Mouse (Mus musculus): Measurements from ENCODE around the gene Slc22a27. TPM values are rescaled to one million over a fixed set of nuclear protein-coding genes. Genes with fewer than 3 reads are reported as not detected.
"Not testable (repeated sequence)": the region's sequence is repeated elsewhere in the genome, so short reads cannot be mapped to it uniquely, and the experiment has no call there.

Gene Slc22a27
- total RNA-seq (2014; rRNA removed; ENCODE audit: low replicate concordance) (not detected in 2 replicates), polyA plus RNA-seq (2015; fragmentation: Nextera tagmentation; extraction: Ambion mirVana) (not detected in 2 replicates)

DNA sequence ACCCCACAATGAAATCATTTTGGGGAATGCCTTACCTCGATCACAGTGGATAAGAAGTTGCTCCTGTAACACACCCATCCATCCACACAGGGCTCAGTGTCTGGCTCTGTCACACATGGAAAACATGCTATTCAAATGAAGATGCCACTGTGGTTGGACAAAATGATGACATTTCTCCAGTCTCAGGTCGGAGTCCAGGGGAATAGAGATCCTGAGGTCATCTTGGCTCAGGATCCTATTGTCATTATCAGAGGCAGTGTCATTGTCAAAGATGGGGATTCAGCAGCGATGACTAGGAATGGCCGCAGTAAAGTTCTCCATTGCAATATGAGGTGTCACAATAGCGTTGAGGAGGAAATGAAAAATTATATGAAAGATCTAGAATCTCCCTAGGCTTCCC is at the start of gene Slc22a27:
Slc22a27 (minus strand) TSS at position 101 of the 400 bp plus-strand sequence.
- H3K9ac ChIP-seq (replicated peaks; ENCODE audit: low read depth, low read length); H3K36me3 ChIP-seq (replicated peaks; ENCODE audit: control insufficient read depth, insufficient read depth, low read length); DNase-seq (ENCODE audit: low spot score); H3K4me1 ChIP-seq (ENCODE audit: control insufficient read depth, insufficient read depth); H3K27ac ChIP-seq (ENCODE audit: low read depth); H3K9me3 ChIP-seq (replicated peaks; ENCODE audit: control insufficient read depth, low read length); H3K4me2 ChIP-seq (ENCODE audit: low read depth, low read length); H3K4me3 ChIP-seq (ENCODE audit: low read depth, low read length); H3K27me3 ChIP-seq (ENCODE audit: control insufficient read depth, insufficient read depth, low read length); ATAC-seq (ENCODE audit: insufficient read depth, low read depth): not testable (repeated sequence)
- 51% methylated on average over 5 of the region's 5 CpGs for WGBS

- not testable (repeated sequence) for H3K4me2 ChIP-seq (ENCODE audit: low read depth, low read length); H3K27ac ChIP-seq (ENCODE audit: low read depth); H3K36me3 ChIP-seq (replicated peaks; ENCODE audit: control insufficient read depth, insufficient read depth, low read length); DNase-seq (ENCODE audit: low spot score); H3K9me3 ChIP-seq (replicated peaks; ENCODE audit: control insufficient read depth, low read length); ATAC-seq (ENCODE audit: insufficient read depth, low read depth); H3K4me3 ChIP-seq (ENCODE audit: low read depth, low read length); H3K27me3 ChIP-seq (ENCODE audit: control insufficient read depth, insufficient read depth, low read length); H3K9ac ChIP-seq (replicated peaks; ENCODE audit: low read depth, low read length); H3K4me1 ChIP-seq (ENCODE audit: control insufficient read depth, insufficient read depth)
- 82% methylated on average over 9 of the region's 9 CpGs for WGBS
These were observed 45.8 kb upstream of the Slc22a27 start for GRCm38 (mm10) chr19:8011596-8011995.

- DNase-seq (ENCODE audit: low spot score); H3K4me1 ChIP-seq (ENCODE audit: control insufficient read depth, insufficient read depth); ATAC-seq (ENCODE audit: insufficient read depth, low read depth); H3K4me3 ChIP-seq (ENCODE audit: low read depth, low read length); H3K27ac ChIP-seq (ENCODE audit: low read depth); H3K9me3 ChIP-seq (replicated peaks; ENCODE audit: control insufficient read depth, low read length); H3K36me3 ChIP-seq (replicated peaks; ENCODE audit: control insufficient read depth, insufficient read depth, low read length); H3K4me2 ChIP-seq (ENCODE audit: low read depth, low read length); H3K9ac ChIP-seq (replicated peaks; ENCODE audit: low read depth, low read length); H3K27me3 ChIP-seq (ENCODE audit: control insufficient read depth, insufficient read depth, low read length): not testable (repeated sequence)
- 79% methylated on average over 6 of the region's 6 CpGs for WGBS
These were observed 43.3 kb upstream of the Slc22a27 start for GRCm38 (mm10) chr19:8009086-8009485.

- Histone ChIP-seq H3K9ac (replicated peaks; ENCODE audit: low read depth, low read length) (no peak overlapping the region), H3K4me3 (ENCODE audit: low read depth, low read length) (no peak overlapping the region), H3K27me3 (ENCODE audit: control insufficient read depth, insufficient read depth, low read length) (no peaks in the 10 kb centered on the region), H3K36me3 (replicated peaks; ENCODE audit: control insufficient read depth, insufficient read depth, low read length) (no peaks in the 10 kb centered on the region), H3K4me1 (ENCODE audit: control insufficient read depth, insufficient read depth) (no peaks in the 10 kb centered on the region), H3K4me2 (ENCODE audit: low read depth, low read length) (no peak overlapping the region), H3K27ac (ENCODE audit: low read depth) (no peak overlapping the region), H3K9me3 (replicated peaks; ENCODE audit: control insufficient read depth, low read length) (no peaks in the 10 kb centered on the region)
- ATAC-seq (ENCODE audit: insufficient read depth, low read depth) (no peak), DNase-seq (ENCODE audit: low spot score) (no peak)
- 69% methylated on average over 2 of the region's 2 CpGs for WGBS
- TF ChIP-seq CTCF (IDR thresholded peaks at IDR 0.05; ENCODE audit: low read depth) (no peak), EP300 (IDR thresholded peaks at IDR 0.05; ENCODE audit: low read depth) (no peak)
These were observed 2.9 kb upstream of the Slc22a27 start for GRCm38 (mm10) chr19:7968703-7969102.

GRCm38 (mm10) chr19:7966550-7966949 is 723 bp upstream of the Slc22a27 start:
- not testable (repeated sequence) for H3K4me2 ChIP-seq (ENCODE audit: low read depth, low read length); H3K4me3 ChIP-seq (ENCODE audit: low read depth, low read length); H3K27ac ChIP-seq (ENCODE audit: low read depth); H3K4me1 ChIP-seq (ENCODE audit: control insufficient read depth, insufficient read depth); H3K9ac ChIP-seq (replicated peaks; ENCODE audit: low read depth, low read length); ATAC-seq (ENCODE audit: insufficient read depth, low read depth); H3K27me3 ChIP-seq (ENCODE audit: control insufficient read depth, insufficient read depth, low read length); H3K36me3 ChIP-seq (replicated peaks; ENCODE audit: control insufficient read depth, insufficient read depth, low read length); DNase-seq (ENCODE audit: low spot score); H3K9me3 ChIP-seq (replicated peaks; ENCODE audit: control insufficient read depth, low read length)
- WGBS: 29% methylated on average over 1 of the region's 1 CpGs

GRCm38 (mm10) chr19:7939391-7939790 is 26.4 kb downstream of the Slc22a27 start:
- not testable (repeated sequence) for ATAC-seq (ENCODE audit: insufficient read depth, low read depth); H3K4me3 ChIP-seq (ENCODE audit: low read depth, low read length); H3K27ac ChIP-seq (ENCODE audit: low read depth); H3K9ac ChIP-seq (replicated peaks; ENCODE audit: low read depth, low read length); H3K4me2 ChIP-seq (ENCODE audit: low read depth, low read length); H3K36me3 ChIP-seq (replicated peaks; ENCODE audit: control insufficient read depth, insufficient read depth, low read length); DNase-seq (ENCODE audit: low spot score); H3K4me1 ChIP-seq (ENCODE audit: control insufficient read depth, insufficient read depth); H3K27me3 ChIP-seq (ENCODE audit: control insufficient read depth, insufficient read depth, low read length); H3K9me3 ChIP-seq (replicated peaks; ENCODE audit: control insufficient read depth, low read length)
- 81% methylated on average over 18 of the region's 18 CpGs for WGBS
